Mouse (Mus musculus) embryonic facial prominence, embryonic 14.5 days (tissue): ENCODE data around the gene Psmd9. TPM values are rescaled to one million over a fixed set of nuclear protein-coding genes. Genes with fewer than 3 reads are reported as not detected.
A peak's percentile ranks its signal among the peaks of the same experiment; 100 is the strongest.

ENCODE experiments used
- ATAC-seq: fragments of 200-750 bp; cut with Nextera tagmentation; 2 replicates; pipeline ENCODE4 v1.8.0; 2017; ENCODE audit warnings: low read depth, moderate number of reproducible peaks, moderate TSS enrichment
- DNase-seq: peaks from one replicate; pipeline ENCODE4 v3.0.0-alpha.2; 2015; ENCODE audit warnings: low spot score
- H3K27ac ChIP-seq: fragments of 300-500 bp; sonication (generic); replicated peaks from 2 replicates; pipeline ENCODE4 v1.5.1; 2014; ENCODE audit warnings: low read depth, mild to moderate bottlenecking, low read length, moderate library complexity
- H3K27me3 ChIP-seq: fragments of 300-500 bp; sonication (generic); replicated peaks from 2 replicates; pipeline ENCODE4 v1.6.1; 2014; ENCODE audit warnings: low read length; ENCODE audit not compliant: control insufficient read depth, insufficient read depth
- H3K36me3 ChIP-seq: fragments of 300-500 bp; sonication (generic); 2 replicates; pipeline ENCODE4 v1.6.1; 2014; ENCODE audit warnings: low read length, mixed read lengths; ENCODE audit not compliant: control insufficient read depth, insufficient read depth
- H3K4me1 ChIP-seq: fragments of 300-500 bp; sonication (generic); 2 replicates; pipeline ENCODE4 v1.6.1; 2014; ENCODE audit warnings: antibody characterized with exemption, low read length; ENCODE audit not compliant: control insufficient read depth, insufficient read depth
- H3K4me2 ChIP-seq: fragments of 300-500 bp; sonication (generic); 2 replicates; pipeline ENCODE4 v1.6.1; 2014; ENCODE audit warnings: low read depth, mild to moderate bottlenecking, low read length, moderate library complexity, mixed read lengths
- H3K4me3 ChIP-seq: fragments of 300-500 bp; sonication (generic); 2 replicates; pipeline ENCODE4 v1.5.1; 2014; ENCODE audit warnings: low read depth, mild to moderate bottlenecking, low read length
- H3K9ac ChIP-seq: fragments of 300-500 bp; sonication (generic); 2 replicates; pipeline ENCODE4 v1.6.1; 2014; ENCODE audit warnings: low read depth, mild to moderate bottlenecking, low read length, moderate library complexity, mixed read lengths
- H3K9me3 ChIP-seq: fragments of 300-500 bp; sonication (generic); 2 replicates; pipeline ENCODE4 v1.6.1; 2016; ENCODE audit warnings: low read length; ENCODE audit not compliant: control insufficient read depth
- WGBS: fragments of 180-500 bp; shearing (Covaris S2); extraction: QIAGEN DNeasy Blood & Tissue Kit; methylation state at CpG from one replicate; pipeline ENCODE4 v1.1.7; 2014; 5-methylcytosine and 5-hydroxymethylcytosine counted together
- polyA plus RNA-seq: library from polyadenylated mRNA; unstranded; fragments of >200 nt; fragmentation: Nextera tagmentation; extraction: Ambion mirVana; gene quantifications from 2 replicates; pipeline ENCODE4 v1.2.1, GENCODE M21; 2014

The Psmd9 gene
- polyA plus RNA-seq, 1 experiment from 2014 or later = 49.5 TPM

GRCm38 (mm10) chr5:123229296-123229695 is 60.1 kb downstream of the Psmd9 start:
- H3K9ac ChIP-seq = peak overlapping the region; percentile 86; the same call in 1 of the 2 replicates
- DNase-seq (no peak), ATAC-seq (no peak)
- WGBS = 91% methylated on average over 6 of the region's 6 CpGs
- peak overlapping the region; percentile 73 for H3K4me2 ChIP-seq
- H3K4me3 ChIP-seq = peak overlapping the region; percentile 74; the same call in 1 of the 2 replicates
- peaks cover 5% of the 10 kb centered on the region for H3K36me3 ChIP-seq
- H3K27ac ChIP-seq = no peak overlapping the region
- peaks cover 4% of the 10 kb centered on the region; the same call in 1 of the 2 replicates for H3K4me1 ChIP-seq
- no peaks in the 10 kb centered on the region for H3K27me3 ChIP-seq
- H3K9me3 ChIP-seq = no peaks in the 10 kb centered on the region

- H3K27ac ChIP-seq = no peak overlapping the region
- DNase-seq (no peak), ATAC-seq (no peak)
- H3K4me1 ChIP-seq = peaks cover 4% of the 10 kb centered on the region; the same call in 1 of the 2 replicates
- WGBS = 86% methylated on average over 2 of the region's 2 CpGs
- no peaks in the 10 kb centered on the region for H3K27me3 ChIP-seq
- no peaks in the 10 kb centered on the region for H3K9me3 ChIP-seq
- no peak overlapping the region for H3K4me3 ChIP-seq
- peaks cover 33% of the 10 kb centered on the region for H3K36me3 ChIP-seq
- no peak overlapping the region for H3K9ac ChIP-seq
- H3K4me2 ChIP-seq = no peak overlapping the region
Measured at GRCm38 (mm10) chr5:123232180-123232579, 63.0 kb downstream of the Psmd9 start.

GRCm38 (mm10) chr5:123235731-123236130 is 66.5 kb downstream of the Psmd9 start:
- Histone ChIP-seq H3K27ac (no peak overlapping the region), H3K4me2 (no peak overlapping the region), H3K9me3 (no peaks in the 10 kb centered on the region), H3K36me3 (peaks cover 64% of the 10 kb centered on the region), H3K9ac (no peak overlapping the region), H3K4me1 (no peaks in the 10 kb centered on the region), H3K4me3 (no peak overlapping the region), H3K27me3 (no peaks in the 10 kb centered on the region)
- ATAC-seq = peak; percentile 79
- DNase-seq = peak; percentile 90
- WGBS = 24% methylated on average over 2 of the region's 2 CpGs

- Histone ChIP-seq H3K9ac (no peak overlapping the region), H3K9me3 (no peaks in the 10 kb centered on the region), H3K4me1 (no peaks in the 10 kb centered on the region), H3K4me2 (no peak overlapping the region), H3K4me3 (no peak overlapping the region), H3K36me3 (peaks cover 66% of the 10 kb centered on the region), H3K27ac (no peak overlapping the region), H3K27me3 (no peaks in the 10 kb centered on the region)
- ATAC-seq (no peak), DNase-seq (no peak)
- WGBS = 84% methylated on average over 9 of the region's 9 CpGs
Measured at GRCm38 (mm10) chr5:123236426-123236825, 67.2 kb downstream of the Psmd9 start.

- DNase-seq (no peak), ATAC-seq (no peak)
- Histone ChIP-seq H3K9ac (no peak overlapping the region), H3K4me1 (no peaks in the 10 kb centered on the region), H3K4me3 (no peak overlapping the region), H3K27me3 (no peaks in the 10 kb centered on the region), H3K4me2 (no peak overlapping the region), H3K27ac (no peak overlapping the region), H3K36me3 (peaks cover 92% of the 10 kb centered on the region), H3K9me3 (no peaks in the 10 kb centered on the region)
- WGBS = 96% methylated on average over 11 of the region's 11 CpGs
Measured at GRCm38 (mm10) chr5:123239501-123239900, 70.3 kb downstream of the Psmd9 start.

- ATAC-seq = no peak
- H3K4me3 ChIP-seq = no peak overlapping the region
- no peak overlapping the region for H3K27ac ChIP-seq
- no peaks in the 10 kb centered on the region for H3K27me3 ChIP-seq
- no peak overlapping the region for H3K4me2 ChIP-seq
- H3K9ac ChIP-seq = no peak overlapping the region
- H3K4me1 ChIP-seq = no peaks in the 10 kb centered on the region
- H3K36me3 ChIP-seq = peaks cover 45% of the 10 kb centered on the region
- 27% methylated on average over 4 of the region's 4 CpGs for WGBS
- H3K9me3 ChIP-seq = no peaks in the 10 kb centered on the region
- DNase-seq = peak; percentile 32
Measured at GRCm38 (mm10) chr5:123245518-123245917, 76.3 kb downstream of the Psmd9 start.

GRCm38 (mm10) chr5:123251390-123251789 is 82.2 kb downstream of the Psmd9 start:
- WGBS = 64% methylated on average over 8 of the region's 8 CpGs
- H3K9ac ChIP-seq = no peak overlapping the region
- peaks cover 7% of the 10 kb centered on the region; the same call in 1 of the 2 replicates for H3K36me3 ChIP-seq
- H3K4me2 ChIP-seq = peak overlapping the region; percentile 57
- H3K27me3 ChIP-seq = no peaks in the 10 kb centered on the region
- no peak for ATAC-seq
- no peaks in the 10 kb centered on the region for H3K9me3 ChIP-seq
- H3K4me1 ChIP-seq = no peaks in the 10 kb centered on the region
- no peak overlapping the region for H3K27ac ChIP-seq
- DNase-seq = no peak
- no peak overlapping the region; the same call in 1 of the 2 replicates for H3K4me3 ChIP-seq

GRCm38 (mm10) chr5:123251834-123252233 is 82.6 kb downstream of the Psmd9 start, which contains the start of gene Wdr66:
Gene Wdr66 (plus strand): TSS chr5:123252102.
- peak within 1 kb of the TSS; percentile 45; the same call in 1 of the 2 replicates for H3K9ac ChIP-seq
- WGBS = 3% methylated on average over 18 of the region's 18 CpGs

More at GRCm38 (mm10) chr5:123251834-123252233, 82.6 kb downstream of the Psmd9 start, which contains the start of gene Wdr66:
- Histone ChIP-seq H3K4me1 (no peaks in the 10 kb centered on the region), H3K27ac (no peak within 1 kb of the TSS), H3K27me3 (no peaks in the 10 kb centered on the region), H3K4me2 (peak within 1 kb of the TSS; percentile 57), H3K4me3 (peak within 1 kb of the TSS; percentile 29), H3K36me3 (peaks cover 7% of the 10 kb centered on the region; the same call in 1 of the 2 replicates), H3K9me3 (no peaks in the 10 kb centered on the region)
- ATAC-seq (peak; percentile 93), DNase-seq (peak; percentile 95)
